Mouse (Mus musculus) liver, embryonic 14.5 days (tissue): ENCODE results near the gene Hes6. TPM values are rescaled to one million over a fixed set of nuclear protein-coding genes. Genes with fewer than 3 reads are reported as not detected.

Experiments used
- ATAC-seq: fragments of 200-750 bp; cut with Nextera tagmentation; 2 replicates; pipeline ENCODE4 v1.8.0; 2017; ENCODE audit warnings: moderate number of reproducible peaks, mild to moderate bottlenecking, moderate library complexity; ENCODE audit not compliant: insufficient read depth
- DNase-seq, 3 experiments: peaks; one replicate each; pipeline ENCODE4 v3.0.0-alpha.2; 2012 to 2013; ENCODE audit warnings: low read depth in 3 of 3, low spot score in 3 of 3
- H3K27ac ChIP-seq: fragments of 300-500 bp; sonication (generic); 2 replicates; pipeline ENCODE4 v1.5.1; 2014; ENCODE audit warnings: moderate library complexity, mild to moderate bottlenecking, control low read depth, inconsistent platforms
- H3K27me3 ChIP-seq: fragments of 300-500 bp; sonication (generic); 2 replicates; pipeline ENCODE4 v1.6.1; 2014; ENCODE audit warnings: mild to moderate bottlenecking, low read length, moderate library complexity; ENCODE audit not compliant: control insufficient read depth, insufficient read depth
- H3K36me3 ChIP-seq: fragments of 300-500 bp; sonication (generic); replicated peaks from 2 replicates; pipeline ENCODE4 v1.6.1; 2014; ENCODE audit warnings: low read depth; ENCODE audit not compliant: control insufficient read depth, insufficient read depth
- H3K4me1 ChIP-seq, 2 experiments: fragments of 200-500 bp in 1 of 2; fragments of 300-500 bp in 1 of 2; sonication (generic) in 1 of 2; replicated peaks; 2 replicates each; pipeline ENCODE4 v1.6.1; 2012 to 2014; ENCODE audit warnings: antibody characterized with exemption in 1 of 2, inconsistent platforms in 1 of 2, low read length in 1 of 2; ENCODE audit not compliant: control insufficient read depth in 2 of 2, insufficient read depth in 2 of 2
- H3K4me2 ChIP-seq: fragments of 300-500 bp; sonication (generic); 2 replicates; pipeline ENCODE4 v1.6.1; 2014; ENCODE audit warnings: low read depth, mild to moderate bottlenecking, control low read depth, moderate library complexity
- H3K4me3 ChIP-seq, 2 experiments: fragments of 200-500 bp in 1 of 2; fragments of 300-500 bp in 1 of 2; sonication (generic) in 1 of 2; 2 replicates each; pipeline ENCODE4 v1.5.1; 2012 to 2014; ENCODE audit warnings: low read depth in 2 of 2, low read length in 2 of 2, mild to moderate bottlenecking in 2 of 2, control low read depth in 1 of 2, inconsistent platforms in 1 of 2, moderate library complexity in 1 of 2; ENCODE audit not compliant: insufficient read depth in 1 of 2
- H3K9ac ChIP-seq: fragments of 300-500 bp; sonication (generic); replicated peaks from 2 replicates; pipeline ENCODE4 v1.6.1; 2014; ENCODE audit warnings: mild to moderate bottlenecking, control low read depth, moderate library complexity
- H3K9me3 ChIP-seq: fragments of 300-500 bp; sonication (generic); 2 replicates; pipeline ENCODE4 v1.6.1; 2016; ENCODE audit warnings: low read length, mixed read lengths; ENCODE audit not compliant: control insufficient read depth
- CTCF ChIP-seq: IDR thresholded peaks from 2 replicates; pipeline ENCODE4 v1.5.1; 2016; ENCODE audit warnings: antibody characterized with exemption, low read depth, control low read depth
- EP300 ChIP-seq: IDR thresholded peaks from 2 replicates; pipeline ENCODE4 v1.6.1; 2016; ENCODE audit warnings: antibody characterized with exemption, low read depth
- WGBS: fragments of 180-500 bp; shearing (Covaris S2); extraction: QIAGEN DNeasy Blood & Tissue Kit; methylation state at CpG from one replicate; pipeline ENCODE4 v1.1.7; 2014; ENCODE audit not compliant: insufficient replicate concordance; 5-methylcytosine and 5-hydroxymethylcytosine counted together
- polyA plus RNA-seq, 2 experiments: library from polyadenylated mRNA; depleted of rRNA in 1 of 2; stranded (reverse) in 1 of 2; unstranded in 1 of 2; fragments of >200 nt; fragmentation: Nextera tagmentation in 1 of 2; extraction: Ambion mirVana in 1 of 2; gene quantifications; 2 replicates each; pipeline versions ENCODE4 v1.2.1 to v1.2.3; 2012 to 2014

The Hes6 gene
- polyA plus RNA-seq, 2 experiments = 11.2 to 15.1 TPM

- H3K36me3 ChIP-seq = no peaks in the 10 kb centered on the region
- 0 out of 2 replicates have a peak overlapping the region, but pooled peaks have one; percentile 5 for H3K9ac ChIP-seq
- ATAC-seq (no peak), DNase-seq (no peak)
- H3K9me3 ChIP-seq = no peaks in the 10 kb centered on the region
- peak overlapping the region; percentile 50; the same call in 1 of the 2 replicates for H3K4me2 ChIP-seq
- no peaks in the 10 kb centered on the region for H3K27me3 ChIP-seq
- TF ChIP-seq CTCF (no peak), EP300 (no peak)
- H3K4me1 ChIP-seq = peaks cover 13 to 43% of the 10 kb centered on the region in 2 experiments
- 63% methylated on average over 7 of the region's 7 CpGs for WGBS
- H3K27ac ChIP-seq = peak overlapping the region; percentile 64
- H3K4me3 ChIP-seq = no peak overlapping the region
Observed at GRCm38 (mm10) chr1:91455661-91456161, 41.9 kb upstream of the Hes6 start.

- Histone ChIP-seq H3K9ac (no peak overlapping the region), H3K36me3 (no peaks in the 10 kb centered on the region), H3K4me2 (no peak overlapping the region), H3K27me3 (no peaks in the 10 kb centered on the region), H3K27ac (no peak overlapping the region), H3K9me3 (no peaks in the 10 kb centered on the region), H3K4me1 (peaks cover 10 to 38% of the 10 kb centered on the region in 2 experiments), H3K4me3 (no peak overlapping the region)
- TF ChIP-seq CTCF = no peak
- DNase-seq (no peak), ATAC-seq (no peak)
- 49% methylated on average over 3 of the region's 3 CpGs for WGBS
Observed at GRCm38 (mm10) chr1:91454927-91455326, 41.1 kb upstream of the Hes6 start.

DNA sequence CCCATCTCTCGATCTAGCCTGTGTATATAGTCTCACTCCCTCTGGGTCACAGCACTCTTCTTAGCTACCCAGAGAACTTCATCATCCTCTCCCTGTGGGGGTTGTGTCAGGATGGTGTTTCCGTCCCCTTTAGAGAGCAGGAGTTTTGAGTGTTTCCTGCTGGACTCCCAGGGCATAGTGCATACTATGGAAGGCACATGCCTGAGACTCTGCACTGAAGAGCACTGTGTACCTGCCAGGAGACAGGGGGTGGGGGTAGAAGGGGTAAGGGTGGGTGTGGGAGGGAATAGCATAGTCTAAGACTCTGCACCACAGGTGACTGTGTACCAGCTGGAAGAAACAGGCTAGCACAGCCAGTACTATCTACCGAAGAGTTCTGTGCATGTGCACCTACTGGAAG, 40.5 kb upstream of the Hes6 start:
- Histone ChIP-seq H3K36me3 (no peaks in the 10 kb centered on the region), H3K27ac (no peak overlapping the region), H3K9me3 (no peaks in the 10 kb centered on the region), H3K4me1 (peaks cover 10 to 38% of the 10 kb centered on the region in 2 experiments), H3K9ac (no peak overlapping the region), H3K27me3 (no peaks in the 10 kb centered on the region), H3K4me2 (peak overlapping the region; percentile 20; the same call in 1 of the 2 replicates), H3K4me3 (no peak overlapping the region)
- ATAC-seq (no peak), DNase-seq (no peak)
- TF ChIP-seq EP300 (no peak), CTCF (no peak)
- WGBS = 48% methylated on average over 3 of the region's 3 CpGs

DNA sequence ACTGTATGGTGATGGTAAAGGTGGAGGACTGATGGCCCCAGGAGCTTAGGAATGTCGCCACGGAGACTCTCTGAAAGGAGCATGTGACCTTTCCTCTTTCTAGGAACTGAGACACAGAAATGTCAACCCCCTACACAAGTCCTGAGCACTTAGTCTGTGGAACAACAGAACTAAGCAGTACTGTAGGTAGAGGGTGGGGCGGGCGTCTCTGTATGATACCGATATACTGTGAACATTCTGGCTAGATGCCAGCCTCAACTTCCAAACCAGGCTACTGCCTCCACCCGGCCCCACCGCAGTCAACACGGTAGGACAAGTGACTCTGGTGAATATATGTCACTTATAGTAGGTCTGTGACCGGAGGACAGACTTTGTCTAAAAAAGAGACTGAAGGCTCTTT, 40.1 kb upstream of the Hes6 start:
- DNase-seq (no peak), ATAC-seq (peak; percentile 47; the same call in 1 of the 2 replicates)
- no peak overlapping the region for H3K27ac ChIP-seq
- no peak overlapping the region for H3K4me3 ChIP-seq
- no peaks in the 10 kb centered on the region for H3K9me3 ChIP-seq
- no peak for TF ChIP-seq CTCF
- TF ChIP-seq EP300 = peak; percentile 21; the same call in 1 of the 2 replicates
- no peaks in the 10 kb centered on the region for H3K27me3 ChIP-seq
- no peaks in the 10 kb centered on the region for H3K36me3 ChIP-seq
- H3K4me2 ChIP-seq = peak overlapping the region; percentile 20; the same call in 1 of the 2 replicates
- H3K4me1 ChIP-seq = peaks cover 10 to 39% of the 10 kb centered on the region in 2 experiments
- WGBS = 47% methylated on average over 9 of the region's 9 CpGs
- H3K9ac ChIP-seq = no peak overlapping the region

- no peak overlapping the region for H3K9ac ChIP-seq
- no peak overlapping the region for H3K4me2 ChIP-seq
- DNase-seq (no peak), ATAC-seq (no peak)
- WGBS = 48% methylated on average over 5 of the region's 5 CpGs
- no peaks in the 10 kb centered on the region; the same call in none of the 2 replicates for H3K36me3 ChIP-seq
- no peaks in the 10 kb centered on the region; the same call in 1 of the 2 replicates for H3K9me3 ChIP-seq
- no peak overlapping the region for H3K4me3 ChIP-seq
- TF ChIP-seq EP300 (no peak), CTCF (no peak)
- H3K27ac ChIP-seq = no peak overlapping the region
- peaks cover 8 to 20% of the 10 kb centered on the region in 2 experiments for H3K4me1 ChIP-seq
- no peaks in the 10 kb centered on the region for H3K27me3 ChIP-seq
Observed at GRCm38 (mm10) chr1:91451547-91452084, 37.8 kb upstream of the Hes6 start.
